Mouse (Mus musculus): ENCODE data around the gene Snx1.

DNA sequence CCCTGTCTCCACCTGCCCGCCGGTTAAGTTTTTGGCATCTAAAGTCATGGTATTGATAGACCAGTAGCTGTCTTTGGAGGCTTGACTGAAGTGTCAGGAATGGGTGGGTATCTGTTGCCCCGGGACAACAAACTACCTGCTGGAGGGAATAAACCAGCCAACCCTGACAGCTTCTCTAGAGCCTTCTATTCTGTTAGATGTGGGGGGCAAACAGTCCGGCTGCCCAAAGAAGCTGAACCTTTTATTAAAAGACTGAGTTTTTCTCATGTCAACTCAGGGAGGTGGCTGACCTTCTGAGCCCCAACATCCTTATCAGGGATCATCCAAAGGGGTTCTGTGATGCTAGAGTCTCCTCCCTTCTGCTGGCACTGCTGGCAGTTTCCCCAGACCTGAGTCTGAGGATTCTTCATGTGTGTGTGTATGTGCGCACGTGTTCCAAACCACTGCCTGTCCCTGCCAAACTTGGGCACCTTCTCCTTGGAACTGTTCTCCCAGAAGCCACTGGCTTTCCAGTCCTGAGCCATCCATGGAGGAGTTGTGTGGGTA is 32.6 kb upstream of the Snx1 start:
- TF ChIP-seq POLR2A (IDR thresholded peaks at IDR 0.05; ENCODE audit: low read depth, low read length) (no peak), ZNF384 (IDR thresholded peaks at IDR 0.05; ENCODE audit: low read depth, low read length) (no peak), E2F4 (IDR thresholded peaks at IDR 0.05; ENCODE audit: insufficient replicate concordance, low read depth, low read length) (no peak), JUND (conservative IDR thresholded peaks at IDR 0.05; ENCODE audit: low read depth, low read length) (no peak), USF1 (IDR thresholded peaks at IDR 0.05; ENCODE audit: low read depth, low read length) (no peak), CTCF (conservative IDR thresholded peaks at IDR 0.05 in 1 of 2, IDR thresholded peaks at IDR 0.05 in 1 of 2; ENCODE audit: low read depth in 2 of 2, low read length in 2 of 2) (no peak), CHD1 (IDR thresholded peaks at IDR 0.05; ENCODE audit: low read depth, low read length) (no peak), CHD2 (IDR thresholded peaks at IDR 0.05; ENCODE audit: low read length) (no peak), USF2 (conservative IDR thresholded peaks at IDR 0.05; ENCODE audit: low read depth, low read length) (no peak), SIN3A (IDR thresholded peaks at IDR 0.05; ENCODE audit: low read length) (no peak), NELFE (IDR thresholded peaks at IDR 0.05; ENCODE audit: low read depth, low read length) (no peak), RCOR1 (conservative IDR thresholded peaks at IDR 0.05; ENCODE audit: low read depth, low read length) (no peak)

Data from CH12.LX (cell line).